Mouse (Mus musculus) C2C12 (cell line): ENCODE measurements around the gene Hivep2. TPM values are rescaled to one million over a fixed set of nuclear protein-coding genes. Genes with fewer than 3 reads are reported as not detected.

Experiments used
- H3K27me3 ChIP-seq: one replicate; pipeline ENCODE4 v1.6.1; 2011; ENCODE audit not compliant: control insufficient read depth, insufficient read depth, insufficient read length
- H3K36me3 ChIP-seq: one replicate; pipeline ENCODE4 v1.6.1; 2011; ENCODE audit not compliant: control insufficient read depth, insufficient read depth
- H3K4me3 ChIP-seq: one replicate; pipeline ENCODE4 v1.5.1; 2011; ENCODE audit warnings: mild to moderate bottlenecking, control low read depth; ENCODE audit not compliant: poor library complexity, insufficient read depth, severe bottlenecking
- H3K79me2 ChIP-seq: one replicate; pipeline ENCODE4 v1.6.1; 2011; ENCODE audit not compliant: control insufficient read depth, insufficient read depth
- H3K79me3 ChIP-seq: one replicate; pipeline ENCODE4 v1.6.1; 2011; ENCODE audit warnings: low read depth, control low read depth
- H3ac ChIP-seq: one replicate; pipeline ENCODE3; 2011; ENCODE audit warnings: low read depth; ENCODE audit not compliant: control insufficient read depth, insufficient read length
- CEBPB ChIP-seq: IDR thresholded peaks from one replicate; pipeline ENCODE4 v1.6.1; 2011; ENCODE audit warnings: low read depth, mild to moderate bottlenecking, control low read depth, moderate library complexity
- CTCF ChIP-seq: IDR thresholded peaks from one replicate; pipeline ENCODE4 v1.5.1; 2011; ENCODE audit not compliant: control insufficient read depth, insufficient read depth, insufficient read length
- FOSL1 ChIP-seq: IDR thresholded peaks from one replicate; pipeline ENCODE4 v1.8.0; 2011; ENCODE audit warnings: mild to moderate bottlenecking, low read length; ENCODE audit not compliant: poor library complexity, insufficient read depth, severe bottlenecking
- MAX ChIP-seq: IDR thresholded peaks from one replicate; pipeline ENCODE4 v1.6.1; 2011; ENCODE audit warnings: mild to moderate bottlenecking, control low read depth
- MYOD1 ChIP-seq: IDR thresholded peaks from one replicate; pipeline ENCODE4 v1.6.1; 2011; ENCODE audit warnings: low read depth; ENCODE audit not compliant: control insufficient read depth, insufficient read length
- MYOG ChIP-seq: IDR thresholded peaks from one replicate; pipeline ENCODE4 v1.6.1; 2011; ENCODE audit not compliant: control insufficient read depth, insufficient read length; ENCODE audit errors: extremely low read depth
- USF1 ChIP-seq: IDR thresholded peaks from one replicate; pipeline ENCODE4 v1.6.1; 2011; ENCODE audit warnings: low read depth, mild to moderate bottlenecking, control low read depth, moderate library complexity
- polyA plus RNA-seq: library from polyadenylated mRNA; unstranded; fragments of >200 nt; fragmentation: generic; extraction: Trizol; gene quantifications from one replicate; pipeline ENCODE4 v1.2.1, GENCODE M21; 2012; ENCODE audit warnings: missing spikeins

Hivep2 gene
- polyA plus RNA-seq, 1 experiment: 2.9 TPM

DNA sequence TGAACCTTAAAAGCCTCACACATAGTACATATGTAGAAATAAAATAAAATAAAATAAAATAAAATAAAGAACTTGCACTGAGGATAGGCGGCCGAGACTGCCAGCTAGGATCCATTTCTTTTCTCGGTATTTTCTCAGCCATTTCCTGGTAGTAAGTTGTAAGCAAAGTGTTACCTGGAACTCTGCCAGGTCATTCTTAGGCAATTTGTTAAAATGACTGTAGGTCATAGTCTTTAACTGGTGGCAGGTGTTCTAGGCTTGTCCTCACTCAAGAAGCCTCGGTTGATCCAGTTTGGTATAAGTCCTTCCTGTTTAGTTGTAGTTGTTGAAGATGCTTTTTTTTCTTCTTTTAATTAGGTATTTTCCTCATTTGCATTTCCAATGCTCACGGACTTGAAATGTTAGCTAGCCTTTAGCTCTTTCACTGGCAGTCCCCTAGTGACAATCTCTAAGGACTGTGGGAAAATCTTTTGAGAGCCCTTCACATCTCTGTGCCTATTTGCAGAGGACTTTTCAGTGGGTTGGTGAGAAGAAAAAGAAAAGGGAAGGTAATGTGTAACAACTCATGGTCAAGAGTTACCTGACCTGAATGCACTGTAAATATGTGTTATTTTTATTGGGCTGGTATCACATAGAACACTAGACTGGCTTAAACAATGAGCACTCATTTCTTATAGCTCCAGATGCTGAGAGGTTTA lies 203.1 kb downstream of the Hivep2 start:
- no peak overlapping the region for H3ac ChIP-seq
- no peaks in the 10 kb centered on the region for H3K79me3 ChIP-seq
- no peaks in the 10 kb centered on the region for H3K36me3 ChIP-seq
- no peaks in the 10 kb centered on the region for H3K27me3 ChIP-seq
- TF ChIP-seq MAX (no peak), MYOG (no peak), FOSL1 (no peak), CEBPB (no peak), CTCF (no peak), USF1 (no peak), MYOD1 (no peak)
- no peak overlapping the region for H3K4me3 ChIP-seq
- H3K79me2 ChIP-seq: no peaks in the 10 kb centered on the region

DNA sequence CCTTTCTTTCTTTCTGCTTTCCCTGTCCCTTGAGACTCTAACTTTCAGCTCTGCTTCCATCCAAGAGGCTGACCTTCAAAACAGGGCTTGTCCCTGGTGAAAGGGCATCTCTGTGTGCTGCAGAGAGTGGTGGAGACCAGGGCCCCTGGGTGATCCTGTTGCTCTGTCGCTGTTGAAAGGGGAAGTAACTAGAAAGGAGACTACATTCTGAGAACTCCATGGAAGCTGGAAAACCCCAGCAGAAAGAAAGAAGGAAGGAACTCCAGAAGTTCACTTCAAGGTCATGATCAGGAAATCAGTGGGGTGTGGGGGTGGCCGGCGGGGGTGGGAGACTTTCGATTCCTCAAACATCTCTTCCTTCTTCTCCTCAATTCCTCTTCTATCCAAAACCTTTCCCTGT lies 208.2 kb downstream of the Hivep2 start:
- no peak overlapping the region for H3ac ChIP-seq
- H3K27me3 ChIP-seq: no peaks in the 10 kb centered on the region
- no peak for TF ChIP-seq USF1
- TF ChIP-seq FOSL1: no peak
- TF ChIP-seq CEBPB: no peak
- no peak for TF ChIP-seq MYOG
- TF ChIP-seq MAX: no peak
- no peak for TF ChIP-seq CTCF
- no peak for TF ChIP-seq MYOD1
- no peaks in the 10 kb centered on the region for H3K36me3 ChIP-seq
- no peaks in the 10 kb centered on the region for H3K79me2 ChIP-seq
- no peaks in the 10 kb centered on the region for H3K79me3 ChIP-seq
- H3K4me3 ChIP-seq: no peak overlapping the region

GRCm38 (mm10) chr10:14179424-14180339 lies 213.8 kb downstream of the Hivep2 start:
- no peak overlapping the region for H3ac ChIP-seq
- H3K79me2 ChIP-seq: no peaks in the 10 kb centered on the region

GRCm38 (mm10) chr10:14186352-14186976 lies 220.6 kb downstream of the Hivep2 start:
- no peaks in the 10 kb centered on the region for H3K36me3 ChIP-seq
- H3K4me3 ChIP-seq: no peak overlapping the region
- H3K27me3 ChIP-seq: peaks cover 4% of the 10 kb centered on the region
- H3K79me3 ChIP-seq: no peaks in the 10 kb centered on the region
- no peak overlapping the region for H3ac ChIP-seq
- no peaks in the 10 kb centered on the region for H3K79me2 ChIP-seq
- TF ChIP-seq CTCF (no peak), USF1 (no peak), CEBPB (no peak), FOSL1 (no peak), MYOD1 (no peak), MAX (no peak), MYOG (no peak)

More at GRCm38 (mm10) chr10:14179424-14180339, 213.8 kb downstream of the Hivep2 start:
- Histone ChIP-seq H3K36me3 (no peaks in the 10 kb centered on the region), H3K4me3 (no peak overlapping the region), H3K27me3 (peaks cover 4% of the 10 kb centered on the region), H3K79me3 (no peaks in the 10 kb centered on the region)
- no peak for TF ChIP-seq MYOD1
- TF ChIP-seq MAX: no peak

GRCm38 (mm10) chr10:14189050-14189449 lies 223.2 kb downstream of the Hivep2 start:
- Histone ChIP-seq H3K36me3 (no peaks in the 10 kb centered on the region), H3K79me3 (no peaks in the 10 kb centered on the region), H3K79me2 (no peaks in the 10 kb centered on the region), H3K4me3 (no peak overlapping the region), H3K27me3 (peaks cover 4% of the 10 kb centered on the region), H3ac (no peak overlapping the region)
- TF ChIP-seq USF1 (no peak), CEBPB (no peak), MYOD1 (no peak), MAX (no peak), FOSL1 (no peak), CTCF (no peak), MYOG (no peak)
